Mouse (Mus musculus): ENCODE data around the gene Plekha1. TPM values are rescaled to one million over a fixed set of nuclear protein-coding genes. Genes with fewer than 3 reads are reported as not detected.

Gene Plekha1
- polyA plus RNA-seq, 1 experiment from 2014 or later = 60.4 TPM

DNA sequence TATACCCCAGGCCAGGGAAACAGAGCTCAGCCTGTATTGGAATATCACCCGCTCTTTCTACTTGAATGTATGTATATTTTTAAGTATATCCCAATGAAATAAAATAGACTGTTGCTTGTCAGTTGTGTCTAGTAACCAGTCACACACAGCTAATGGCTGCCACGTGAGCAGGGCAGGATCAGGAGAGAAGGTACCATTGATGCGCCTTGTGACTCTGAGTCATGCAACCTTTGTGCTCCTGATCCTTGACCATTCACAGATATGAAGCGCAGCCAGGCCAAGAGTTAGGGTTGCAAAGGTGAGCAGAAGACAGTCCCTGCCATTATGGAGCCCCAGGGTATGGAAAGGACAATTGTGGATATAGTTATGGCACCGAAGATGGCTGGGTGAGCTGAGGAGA is 34.0 kb upstream of the Plekha1 start:
- Histone ChIP-seq H3K4me2 (ENCODE audit: low read length) (no peak overlapping the region), H3K4me3 (ENCODE audit: low read length) (no peak overlapping the region), H3K36me3 (ENCODE audit: control insufficient read depth, insufficient read depth, low read length) (no peaks in the 10 kb centered on the region), H3K9ac (ENCODE audit: low read depth, low read length) (no peak overlapping the region), H3K4me1 (ENCODE audit: control insufficient read depth, insufficient read depth, low read depth, low read length) (peaks cover 10% of the 10 kb centered on the region), H3K27me3 (replicated peaks; ENCODE audit: control insufficient read depth, insufficient read depth, low read length) (no peaks in the 10 kb centered on the region), H3K9me3 (ENCODE audit: control insufficient read depth, low read length) (no peaks in the 10 kb centered on the region), H3K27ac (ENCODE audit: low read depth, low read length) (no peak overlapping the region)
- WGBS = 93% methylated on average over 5 of the region's 5 CpGs
- ATAC-seq = no peak

DNA sequence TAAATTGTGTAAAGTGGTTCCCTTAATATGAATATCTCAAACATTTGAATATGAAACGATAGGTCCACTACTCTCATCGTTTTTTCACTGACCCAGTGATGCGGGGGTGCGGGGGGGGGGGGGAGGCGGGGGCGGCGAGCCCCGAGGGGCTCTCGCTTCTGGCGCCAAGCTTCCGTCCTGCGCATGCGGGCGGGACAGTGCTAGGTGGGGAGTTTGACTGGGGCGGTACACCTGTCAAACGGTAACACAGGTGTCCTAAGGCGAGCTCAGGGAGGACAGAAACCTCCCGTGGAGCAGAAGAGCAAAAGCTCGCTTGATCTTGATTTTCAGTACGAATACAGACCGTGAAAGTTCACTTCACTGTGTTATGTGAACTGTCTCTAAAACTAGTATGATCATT is 31.3 kb upstream of the Plekha1 start:
- Histone ChIP-seq H3K4me3 (ENCODE audit: low read length) (no peak overlapping the region), H3K4me1 (ENCODE audit: control insufficient read depth, insufficient read depth, low read depth, low read length) (peaks cover 25% of the 10 kb centered on the region), H3K9ac (ENCODE audit: low read depth, low read length) (no peak overlapping the region), H3K4me2 (ENCODE audit: low read length) (no peak overlapping the region), H3K27ac (ENCODE audit: low read depth, low read length) (no peak overlapping the region), H3K27me3 (replicated peaks; ENCODE audit: control insufficient read depth, insufficient read depth, low read length) (no peaks in the 10 kb centered on the region), H3K36me3 (ENCODE audit: control insufficient read depth, insufficient read depth, low read length) (no peaks in the 10 kb centered on the region), H3K9me3 (ENCODE audit: control insufficient read depth, low read length) (no peaks in the 10 kb centered on the region)
- WGBS = 21% methylated on average over 21 of the region's 21 CpGs
- ATAC-seq = peak; percentile 83

DNA sequence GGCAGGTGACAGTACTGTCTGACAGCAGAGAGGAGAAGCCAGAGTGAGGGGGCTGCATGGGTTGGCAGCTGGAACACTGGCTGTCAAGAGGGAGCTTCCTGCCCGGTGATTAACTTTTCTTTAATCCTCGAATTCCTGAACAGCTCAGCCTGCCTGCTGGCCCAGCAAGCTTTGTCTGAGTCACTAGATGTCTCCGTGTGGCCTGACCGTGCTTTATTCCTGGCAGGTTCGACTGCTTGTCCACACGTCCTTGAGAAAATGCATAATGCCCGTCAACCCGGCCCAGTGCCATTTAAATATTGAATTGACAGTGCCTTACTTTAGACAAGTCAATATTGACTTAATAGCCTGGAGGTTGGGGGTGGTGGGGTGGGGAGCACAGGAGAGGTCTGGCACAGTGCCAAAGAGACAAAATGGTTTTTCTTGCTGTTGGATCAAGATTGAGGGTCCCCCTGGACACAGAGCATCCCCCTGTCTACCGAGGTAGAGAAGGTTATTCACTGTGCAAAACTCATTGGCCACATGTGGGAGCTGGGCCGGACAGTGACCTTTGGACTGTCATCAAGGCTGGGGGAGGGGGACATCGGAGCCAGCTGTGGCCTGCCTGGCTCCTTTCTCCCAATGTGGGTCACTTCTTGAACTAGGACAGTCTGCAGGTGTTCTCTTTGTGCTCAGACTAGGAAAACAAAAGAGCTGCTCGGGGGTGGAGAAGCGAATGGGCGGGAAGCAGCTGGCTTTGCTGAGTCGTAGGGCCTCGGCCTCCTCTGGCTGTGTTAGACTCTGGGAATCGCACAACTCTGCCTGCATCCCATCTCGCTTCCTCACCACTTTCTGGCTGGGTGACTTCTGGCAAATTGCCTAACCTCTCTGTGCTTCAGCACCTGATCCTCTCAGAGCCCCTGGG is 30.3 kb upstream of the Plekha1 start:
- Histone ChIP-seq H3K9me3 (ENCODE audit: control insufficient read depth, low read length) (no peaks in the 10 kb centered on the region), H3K4me1 (ENCODE audit: control insufficient read depth, insufficient read depth, low read depth, low read length) (peaks cover 25% of the 10 kb centered on the region), H3K36me3 (ENCODE audit: control insufficient read depth, insufficient read depth, low read length) (no peaks in the 10 kb centered on the region), H3K4me3 (ENCODE audit: low read length) (no peak overlapping the region), H3K27ac (ENCODE audit: low read depth, low read length) (no peak overlapping the region), H3K27me3 (replicated peaks; ENCODE audit: control insufficient read depth, insufficient read depth, low read length) (no peaks in the 10 kb centered on the region), H3K4me2 (ENCODE audit: low read length) (no peak overlapping the region), H3K9ac (ENCODE audit: low read depth, low read length) (no peak overlapping the region)
- peak; percentile 15; the same call in 1 of the 2 replicates for ATAC-seq
- 7% methylated on average over 18 of the region's 18 CpGs for WGBS

- H3K36me3 ChIP-seq (ENCODE audit: control insufficient read depth, insufficient read depth, low read length) = no peaks in the 10 kb centered on the region
- 61% methylated on average over 9 of the region's 9 CpGs for WGBS
- no peak overlapping the region for H3K4me3 ChIP-seq (ENCODE audit: low read length)
- peaks cover 25% of the 10 kb centered on the region for H3K4me1 ChIP-seq (ENCODE audit: control insufficient read depth, insufficient read depth, low read depth, low read length)
- H3K9ac ChIP-seq (ENCODE audit: low read depth, low read length) = no peak overlapping the region
- no peaks in the 10 kb centered on the region for H3K27me3 ChIP-seq (replicated peaks; ENCODE audit: control insufficient read depth, insufficient read depth, low read length)
- no peak overlapping the region for H3K4me2 ChIP-seq (ENCODE audit: low read length)
- no peaks in the 10 kb centered on the region for H3K9me3 ChIP-seq (ENCODE audit: control insufficient read depth, low read length)
- no peak overlapping the region for H3K27ac ChIP-seq (ENCODE audit: low read depth, low read length)
- no peak for ATAC-seq
Measured at GRCm38 (mm10) chr7:130836066-130836465, 29.5 kb upstream of the Plekha1 start.

GRCm38 (mm10) chr7:130837941-130838657 is 27.5 kb upstream of the Plekha1 start:
- H3K4me1 ChIP-seq (ENCODE audit: control insufficient read depth, insufficient read depth, low read depth, low read length) = peaks cover 25% of the 10 kb centered on the region
- no peak overlapping the region for H3K9ac ChIP-seq (ENCODE audit: low read depth, low read length)
- H3K27ac ChIP-seq (ENCODE audit: low read depth, low read length) = peak overlapping the region; percentile 46
- H3K36me3 ChIP-seq (ENCODE audit: control insufficient read depth, insufficient read depth, low read length) = no peaks in the 10 kb centered on the region
- H3K4me2 ChIP-seq (ENCODE audit: low read length) = no peak overlapping the region
- WGBS = 11% methylated on average over 12 of the region's 12 CpGs
- no peak overlapping the region for H3K4me3 ChIP-seq (ENCODE audit: low read length)
- peak; percentile 93 for ATAC-seq
- no peaks in the 10 kb centered on the region for H3K9me3 ChIP-seq (ENCODE audit: control insufficient read depth, low read length)
- no peaks in the 10 kb centered on the region for H3K27me3 ChIP-seq (replicated peaks; ENCODE audit: control insufficient read depth, insufficient read depth, low read length)

DNA sequence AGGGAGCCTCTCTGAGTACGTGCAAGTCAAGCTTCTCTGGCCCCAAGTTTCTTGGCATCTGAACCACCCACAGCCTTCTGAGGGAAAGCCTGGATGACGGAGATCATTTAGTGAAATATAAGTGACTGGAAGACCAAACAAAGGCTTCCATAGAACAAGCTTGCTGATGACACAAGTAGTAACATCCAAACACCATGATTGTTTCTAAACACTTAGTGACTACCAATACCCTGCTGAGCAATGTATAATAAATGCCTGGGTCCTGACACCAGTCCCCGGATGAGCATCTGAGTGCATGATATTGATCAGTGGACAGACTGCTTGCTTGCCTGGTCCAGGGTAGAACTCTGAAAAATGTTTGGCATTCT is 26.9 kb upstream of the Plekha1 start:
- no peak overlapping the region for H3K4me3 ChIP-seq (ENCODE audit: low read length)
- peaks cover 25% of the 10 kb centered on the region for H3K4me1 ChIP-seq (ENCODE audit: control insufficient read depth, insufficient read depth, low read depth, low read length)
- no peak overlapping the region for H3K4me2 ChIP-seq (ENCODE audit: low read length)
- H3K27me3 ChIP-seq (replicated peaks; ENCODE audit: control insufficient read depth, insufficient read depth, low read length) = no peaks in the 10 kb centered on the region
- H3K9me3 ChIP-seq (ENCODE audit: control insufficient read depth, low read length) = no peaks in the 10 kb centered on the region
- H3K27ac ChIP-seq (ENCODE audit: low read depth, low read length) = no peak overlapping the region
- no peak overlapping the region for H3K9ac ChIP-seq (ENCODE audit: low read depth, low read length)
- H3K36me3 ChIP-seq (ENCODE audit: control insufficient read depth, insufficient read depth, low read length) = no peaks in the 10 kb centered on the region
- no peak for ATAC-seq
- 44% methylated on average over 3 of the region's 3 CpGs for WGBS

- H3K27ac ChIP-seq (ENCODE audit: low read depth, low read length) = no peak overlapping the region
- no peak overlapping the region for H3K9ac ChIP-seq (ENCODE audit: low read depth, low read length)
- H3K4me2 ChIP-seq (ENCODE audit: low read length) = no peak overlapping the region
- no peaks in the 10 kb centered on the region for H3K27me3 ChIP-seq (replicated peaks; ENCODE audit: control insufficient read depth, insufficient read depth, low read length)
- WGBS = 85% methylated on average over 12 of the region's 12 CpGs
- no peak for ATAC-seq
- no peaks in the 10 kb centered on the region for H3K9me3 ChIP-seq (ENCODE audit: control insufficient read depth, low read length)
- H3K4me1 ChIP-seq (ENCODE audit: control insufficient read depth, insufficient read depth, low read depth, low read length) = peaks cover 25% of the 10 kb centered on the region
- H3K4me3 ChIP-seq (ENCODE audit: low read length) = no peak overlapping the region
- H3K36me3 ChIP-seq (ENCODE audit: control insufficient read depth, insufficient read depth, low read length) = no peaks in the 10 kb centered on the region
Measured at GRCm38 (mm10) chr7:130839380-130840100, 26.0 kb upstream of the Plekha1 start.

GRCm38 (mm10) chr7:130847164-130847718 is 18.3 kb upstream of the Plekha1 start:
- Histone ChIP-seq H3K4me1 (ENCODE audit: control insufficient read depth, insufficient read depth, low read depth, low read length) (no peaks in the 10 kb centered on the region), H3K27me3 (replicated peaks; ENCODE audit: control insufficient read depth, insufficient read depth, low read length) (no peaks in the 10 kb centered on the region), H3K9ac (ENCODE audit: low read depth, low read length) (no peak overlapping the region), H3K4me3 (ENCODE audit: low read length) (no peak overlapping the region), H3K4me2 (ENCODE audit: low read length) (no peak overlapping the region), H3K27ac (ENCODE audit: low read depth, low read length) (no peak overlapping the region), H3K36me3 (ENCODE audit: control insufficient read depth, insufficient read depth, low read length) (no peaks in the 10 kb centered on the region), H3K9me3 (ENCODE audit: control insufficient read depth, low read length) (no peaks in the 10 kb centered on the region)
- no peak for ATAC-seq
- WGBS = 86% methylated on average over 17 of the region's 17 CpGs
